Mouse (Mus musculus): ENCODE measurements around the gene Oas2. TPM values are rescaled to one million over a fixed set of nuclear protein-coding genes. Genes with fewer than 3 reads are reported as not detected.

Oas2 gene
- total and polyA plus RNA-seq, 3 experiments: 0.11 to 3.5 (median 2.3) TPM

DNA sequence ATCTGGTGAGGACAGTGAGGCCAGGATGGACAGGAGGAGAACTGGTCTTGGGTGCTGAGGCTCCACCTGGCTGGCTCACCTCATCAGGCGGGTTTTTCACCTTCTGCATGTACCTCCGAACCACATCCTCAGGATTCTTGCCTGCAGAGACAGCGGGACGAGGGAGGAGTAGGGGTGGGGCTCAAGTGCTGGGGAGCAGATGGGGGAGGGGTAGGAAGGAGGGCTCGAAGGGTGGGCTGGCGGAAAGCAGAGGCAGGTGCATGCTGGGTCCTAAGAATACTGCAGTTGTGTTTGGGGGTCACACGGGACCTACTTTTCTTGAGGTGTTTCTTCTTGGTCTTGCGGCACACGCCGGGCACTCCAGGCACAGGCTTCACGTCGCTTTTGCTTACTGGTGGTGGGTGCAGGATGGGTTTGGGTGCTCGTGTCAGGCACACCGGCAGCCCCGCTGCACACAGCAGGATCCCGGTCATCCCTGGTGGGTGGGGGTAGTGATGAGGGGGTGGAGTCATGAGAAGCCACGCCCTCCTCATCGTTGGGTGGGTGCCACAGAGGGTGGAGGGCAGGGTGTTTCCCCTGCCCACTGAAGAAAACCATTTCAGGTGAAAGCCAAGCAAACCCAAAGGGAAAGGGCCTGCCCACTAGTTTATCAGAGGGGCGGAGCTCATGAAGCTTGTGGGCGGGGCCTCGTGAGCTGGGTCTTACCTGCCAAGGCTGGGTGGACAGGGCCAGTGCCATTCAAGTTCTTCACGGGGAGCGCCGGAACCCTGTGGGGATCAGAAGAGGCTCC, 66.5 kb downstream of the Oas2 start:
- Histone ChIP-seq H3K9me3 (replicated peaks) (no peaks in the 10 kb centered on the region), H3K4me1 (ENCODE audit: insufficient read depth, low read depth, low read length) (peaks cover 89% of the 10 kb centered on the region), H3K4me3 (ENCODE audit: low read depth, low read length) (no peak overlapping the region; the same call in 1 of the 2 replicates), H3K27me3 (ENCODE audit: insufficient read depth, low read length) (peaks cover 17% of the 10 kb centered on the region), H3K36me3 (replicated peaks) (peaks cover 13% of the 10 kb centered on the region)
- no peak for TF ChIP-seq GATA1 (IDR thresholded peaks at IDR 0.05; ENCODE audit: borderline replicate concordance, low read length)
- no peak for TF ChIP-seq POLR2AphosphoS5 (IDR thresholded peaks at IDR 0.05; ENCODE audit: insufficient replicate concordance, low read depth, low read length)
- TF ChIP-seq GATA2 (IDR thresholded peaks at IDR 0.05; ENCODE audit: borderline replicate concordance, low read depth, low read length): no peak
- no peak for TF ChIP-seq TAL1 (conservative IDR thresholded peaks at IDR 0.05; ENCODE audit: low read depth, low read length)
- no peak for TF ChIP-seq CTCF (IDR thresholded peaks at IDR 0.05; ENCODE audit: low read depth, low read length)
- ATAC-seq (ENCODE audit: extremely low read depth, insufficient number of reproducible peaks, low FRiP score, poor library complexity, severe bottlenecking) (no peak), DNase-seq (ENCODE audit: low spot score) (no peak)

DNA sequence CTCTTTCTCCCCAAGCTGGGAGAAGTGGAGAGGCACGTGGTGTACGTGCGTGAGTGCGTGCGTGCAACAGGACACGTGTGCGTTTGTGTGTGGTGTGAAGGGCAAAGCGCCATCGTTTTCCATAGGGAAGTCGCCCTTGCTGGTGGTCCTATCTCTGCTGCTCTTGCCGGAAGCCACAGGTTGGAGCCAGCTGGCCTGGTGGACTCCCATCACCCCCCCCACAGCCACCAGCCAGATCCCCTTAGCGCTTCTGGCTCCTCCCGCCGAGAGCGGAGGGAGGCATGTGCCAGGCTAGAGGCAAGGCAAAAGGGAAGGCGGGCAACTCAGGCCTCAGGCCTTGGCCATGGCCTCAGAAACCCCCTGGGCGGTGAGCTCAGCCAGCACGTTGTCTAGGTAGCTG, 68.7 kb downstream of the Oas2 start:
- ATAC-seq (ENCODE audit: extremely low read depth, insufficient number of reproducible peaks, low FRiP score, poor library complexity, severe bottlenecking): no peak
- TF ChIP-seq GATA1 (IDR thresholded peaks at IDR 0.05; ENCODE audit: borderline replicate concordance, low read length) (no peak), TAL1 (conservative IDR thresholded peaks at IDR 0.05; ENCODE audit: low read depth, low read length) (no peak), POLR2AphosphoS5 (IDR thresholded peaks at IDR 0.05; ENCODE audit: insufficient replicate concordance, low read depth, low read length) (no peak), GATA2 (IDR thresholded peaks at IDR 0.05; ENCODE audit: borderline replicate concordance, low read depth, low read length) (no peak), CTCF (IDR thresholded peaks at IDR 0.05; ENCODE audit: low read depth, low read length) (no peak)
- Histone ChIP-seq H3K9me3 (replicated peaks) (no peaks in the 10 kb centered on the region), H3K27me3 (ENCODE audit: insufficient read depth, low read length) (peaks cover 21% of the 10 kb centered on the region), H3K36me3 (replicated peaks) (peaks cover 32% of the 10 kb centered on the region), H3K4me3 (ENCODE audit: low read depth, low read length) (no peak overlapping the region), H3K4me1 (ENCODE audit: insufficient read depth, low read depth, low read length) (peaks cover 82% of the 10 kb centered on the region)
- DNase-seq (ENCODE audit: low spot score): no peak

Other genes with a start within 250 kb of the Oas2 start
- 13.2 and 19.6 TPM in 2 replicates for gene Plbd2, start 246.2 kb downstream of the Oas2 start, total RNA-seq (2014; fragmentation: Nextera tagmentation)
- 8.4 and 8.7 TPM in 2 replicates for gene Plbd2, start 246.2 kb downstream of the Oas2 start, total RNA-seq (2017)
- 20.6 and 26.1 TPM in 2 replicates for gene Plbd2, start 246.2 kb downstream of the Oas2 start, polyA plus RNA-seq (2012)
- gene Slc8b1, start 238.7 kb downstream of the Oas2 start, total RNA-seq (2014; fragmentation: Nextera tagmentation): 5.3 and 6.6 TPM in 2 replicates
- gene Slc8b1, start 238.7 kb downstream of the Oas2 start, total RNA-seq (2017): 3.7 and 6.2 TPM in 2 replicates
- gene Slc8b1, start 238.7 kb downstream of the Oas2 start, polyA plus RNA-seq (2012): 3.4 and 3.6 TPM in 2 replicates
- gene Tpcn1, start 161.2 kb downstream of the Oas2 start, total RNA-seq (2014; fragmentation: Nextera tagmentation): 22.3 and 51.6 TPM in 2 replicates
- gene Tpcn1, start 161.2 kb downstream of the Oas2 start, total RNA-seq (2017): 2.1 and 3.2 TPM in 2 replicates
- 33.2 and 36.0 TPM in 2 replicates for gene Tpcn1, start 161.2 kb downstream of the Oas2 start, polyA plus RNA-seq (2012)
- not detected in 2 replicates for gene Iqcd, start 160.8 kb downstream of the Oas2 start, total RNA-seq (2014; fragmentation: Nextera tagmentation)
- 0.35 and 0.60 TPM in 2 replicates for gene Iqcd, start 160.8 kb downstream of the Oas2 start, total RNA-seq (2017)
- 1.2 and 1.5 TPM in 2 replicates for gene Iqcd, start 160.8 kb downstream of the Oas2 start, polyA plus RNA-seq (2012)
- 8.4 and 10.5 TPM in 2 replicates for gene Rita1, start 137.3 kb downstream of the Oas2 start, total RNA-seq (2014; fragmentation: Nextera tagmentation)
- gene Rita1, start 137.3 kb downstream of the Oas2 start, total RNA-seq (2017): 9.5 and 13.7 TPM in 2 replicates
- gene Rita1, start 137.3 kb downstream of the Oas2 start, polyA plus RNA-seq (2012): 42.4 and 45.7 TPM in 2 replicates
- 16.5 and 24.3 TPM in 2 replicates for gene Ddx54, start 137.1 kb downstream of the Oas2 start, total RNA-seq (2014; fragmentation: Nextera tagmentation)
- gene Ddx54, start 137.1 kb downstream of the Oas2 start, total RNA-seq (2017): 31.5 and 34.7 TPM in 2 replicates
- gene Ddx54, start 137.1 kb downstream of the Oas2 start, polyA plus RNA-seq (2012): 103 and 110 TPM in 2 replicates
- not detected in 2 replicates for gene Cfap73, start 115.6 kb downstream of the Oas2 start, total RNA-seq (2014; fragmentation: Nextera tagmentation)
- gene Cfap73, start 115.6 kb downstream of the Oas2 start, total RNA-seq (2017): not detected in 2 replicates
- gene Cfap73, start 115.6 kb downstream of the Oas2 start, polyA plus RNA-seq (2012): not detected in 2 replicates
- 5.6 and 13.2 TPM in 2 replicates for gene Rasal1, start 101.0 kb downstream of the Oas2 start, total RNA-seq (2014; fragmentation: Nextera tagmentation)
- gene Rasal1, start 101.0 kb downstream of the Oas2 start, total RNA-seq (2017): 1.4 and 1.7 TPM in 2 replicates
- gene Rasal1, start 101.0 kb downstream of the Oas2 start, polyA plus RNA-seq (2012): 10.8 and 13.1 TPM in 2 replicates
- not detected in 2 replicates for gene Dtx1, start 37.9 kb downstream of the Oas2 start, total RNA-seq (2014; fragmentation: Nextera tagmentation)
- 0.05 and 0.06 TPM in 2 replicates for gene Dtx1, start 37.9 kb downstream of the Oas2 start, total RNA-seq (2017)
- gene Dtx1, start 37.9 kb downstream of the Oas2 start, polyA plus RNA-seq (2012): 0.03 and 0.09 TPM in 2 replicates
- 0.97 and 2.0 TPM in 2 replicates for gene Oas3, start 27.8 kb upstream of the Oas2 start, total RNA-seq (2014; fragmentation: Nextera tagmentation)
- 0.60 and 0.76 TPM in 2 replicates for gene Oas3, start 27.8 kb upstream of the Oas2 start, total RNA-seq (2017)
- gene Oas3, start 27.8 kb upstream of the Oas2 start, polyA plus RNA-seq (2012): 0.26 and 0.28 TPM in 2 replicates
- gene Oas1e, start 45.7 kb upstream of the Oas2 start, total RNA-seq (2014; fragmentation: Nextera tagmentation): not detected in 2 replicates
- gene Oas1e, start 45.7 kb upstream of the Oas2 start, total RNA-seq (2017): 0.12 TPM in 1 of 2 replicates, not detected in the other
- not detected in 2 replicates for gene Oas1e, start 45.7 kb upstream of the Oas2 start, polyA plus RNA-seq (2012)
- gene Oas1c, start 62.7 kb upstream of the Oas2 start, total RNA-seq (2014; fragmentation: Nextera tagmentation): 9.5 and 10.3 TPM in 2 replicates
- gene Oas1c, start 62.7 kb upstream of the Oas2 start, total RNA-seq (2017): 4.3 and 6.4 TPM in 2 replicates
- 0.25 and 0.29 TPM in 2 replicates for gene Oas1c, start 62.7 kb upstream of the Oas2 start, polyA plus RNA-seq (2012)
- gene Oas1f, start 97.5 kb upstream of the Oas2 start, total RNA-seq (2014; fragmentation: Nextera tagmentation): not detected in 2 replicates
- not detected in 2 replicates for gene Oas1f, start 97.5 kb upstream of the Oas2 start, total RNA-seq (2017)
- not detected in 2 replicates for gene Oas1f, start 97.5 kb upstream of the Oas2 start, polyA plus RNA-seq (2012)
- not detected in 2 replicates for gene Oas1h, start 111.6 kb upstream of the Oas2 start, total RNA-seq (2014; fragmentation: Nextera tagmentation)
- gene Oas1h, start 111.6 kb upstream of the Oas2 start, total RNA-seq (2017): not detected in 2 replicates
- gene Oas1h, start 111.6 kb upstream of the Oas2 start, polyA plus RNA-seq (2012): not detected in 2 replicates
- gene Oas1g, start 137.8 kb upstream of the Oas2 start, total RNA-seq (2014; fragmentation: Nextera tagmentation): not detected in 2 replicates
- 0.23 TPM in 1 of 2 replicates, not detected in the other for gene Oas1g, start 137.8 kb upstream of the Oas2 start, total RNA-seq (2017)
- not detected in 2 replicates for gene Oas1g, start 137.8 kb upstream of the Oas2 start, polyA plus RNA-seq (2012)
- gene Oas1a, start 157.7 kb upstream of the Oas2 start, total RNA-seq (2014; fragmentation: Nextera tagmentation): not detected in 2 replicates
- 0.33 and 0.70 TPM in 2 replicates for gene Oas1a, start 157.7 kb upstream of the Oas2 start, total RNA-seq (2017)
- 0.11 and 0.13 TPM in 2 replicates for gene Oas1a, start 157.7 kb upstream of the Oas2 start, polyA plus RNA-seq (2012)
- not detected in 2 replicates for gene Oas1d, start 164.7 kb upstream of the Oas2 start, total RNA-seq (2014; fragmentation: Nextera tagmentation)
- gene Oas1d, start 164.7 kb upstream of the Oas2 start, total RNA-seq (2017): 0.05 and 0.12 TPM in 2 replicates
- not detected in 2 replicates for gene Oas1d, start 164.7 kb upstream of the Oas2 start, polyA plus RNA-seq (2012)

Measured in G1E (cell line).